Mouse (Mus musculus) ovary, adult 18-20 months (tissue): ENCODE data around the gene Mark4.

Experiments used
- DNase-seq: peaks from one replicate; pipeline ENCODE4 v3.0.0; 2022; ENCODE audit warnings: low spot score, mixed read lengths

Gene Mark4

GRCm38 (mm10) chr7:19458591-19459111 is at the start of gene Mark4:
Gene Mark4 (minus strand): TSS chr7:19458821.
- DNase-seq, result peak; percentile 72

- DNase-seq, result no peak
Measured at GRCm38 (mm10) chr7:19507612-19507981, 49.0 kb upstream of the Mark4 start.

- DNase-seq, result peak; percentile 36
Measured at GRCm38 (mm10) chr7:19506969-19507611, 48.5 kb upstream of the Mark4 start.

GRCm38 (mm10) chr7:19506326-19506725 is 47.7 kb upstream of the Mark4 start:
- no peak for DNase-seq

- DNase-seq, result no peak
Measured at GRCm38 (mm10) chr7:19503481-19504068, 45.0 kb upstream of the Mark4 start.

- no peak for DNase-seq
Measured at GRCm38 (mm10) chr7:19501658-19502057, 43.0 kb upstream of the Mark4 start.

GRCm38 (mm10) chr7:19500420-19501363 is 42.1 kb upstream of the Mark4 start:
- DNase-seq, result no peak

GRCm38 (mm10) chr7:19498326-19498725 is 39.7 kb upstream of the Mark4 start:
- DNase-seq, result no peak

GRCm38 (mm10) chr7:19496214-19496555 is 37.6 kb upstream of the Mark4 start:
- no peak for DNase-seq

GRCm38 (mm10) chr7:19495521-19496213 is 37.0 kb upstream of the Mark4 start:
- DNase-seq, result peak; percentile 97

GRCm38 (mm10) chr7:19494751-19495474 is 36.3 kb upstream of the Mark4 start:
- no peak for DNase-seq

GRCm38 (mm10) chr7:19491731-19492130 is 33.1 kb upstream of the Mark4 start:
- DNase-seq, result no peak

GRCm38 (mm10) chr7:19489525-19489924 is 30.9 kb upstream of the Mark4 start:
- no peak for DNase-seq

- DNase-seq, result no peak
Measured at GRCm38 (mm10) chr7:19486549-19486948, 27.9 kb upstream of the Mark4 start.

GRCm38 (mm10) chr7:19485488-19485887 is 26.9 kb upstream of the Mark4 start:
- DNase-seq, result no peak

GRCm38 (mm10) chr7:19483281-19483680 is 24.7 kb upstream of the Mark4 start:
- no peak for DNase-seq

GRCm38 (mm10) chr7:19477624-19478384 is 19.2 kb upstream of the Mark4 start:
- no peak for DNase-seq

- no peak for DNase-seq
Measured at GRCm38 (mm10) chr7:19477084-19477483, 18.5 kb upstream of the Mark4 start.

GRCm38 (mm10) chr7:19473875-19474443 is 15.3 kb upstream of the Mark4 start:
- peak; percentile 56 for DNase-seq

- DNase-seq, result no peak
Measured at GRCm38 (mm10) chr7:19472403-19472802, 13.8 kb upstream of the Mark4 start.
